Mouse (Mus musculus) layer of hippocampus, adult 9-11 months (tissue): ENCODE data around the gene Reep1.
"Not testable (repeated sequence)": the region's sequence is repeated elsewhere in the genome, so short reads cannot be mapped to it uniquely, and the experiment has no call there.

Experiments used
- DNase-seq: peaks from one replicate; pipeline ENCODE4 v3.0.0; 2022

The Reep1 gene

DNA sequence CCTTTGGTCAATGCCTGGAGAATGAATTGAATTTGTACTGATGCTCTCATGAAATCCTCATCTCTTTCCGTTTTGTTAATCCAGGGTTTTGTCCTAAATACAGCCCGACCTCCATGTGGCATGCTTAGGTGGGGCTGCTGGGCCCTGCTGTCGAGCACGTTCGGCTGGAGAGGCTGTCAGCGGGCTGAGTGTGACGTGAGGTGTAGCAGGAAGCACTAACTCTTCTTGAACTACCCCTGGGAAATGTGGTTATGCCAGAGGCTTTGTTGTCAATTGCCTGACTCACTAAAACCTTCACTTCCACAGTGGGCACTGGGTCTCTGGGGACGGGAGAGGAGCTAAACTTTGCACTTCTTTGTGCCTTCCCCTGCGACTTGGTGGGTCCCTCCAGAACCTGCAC is 81.0 kb downstream of the Reep1 start:
- DNase-seq = no peak

DNA sequence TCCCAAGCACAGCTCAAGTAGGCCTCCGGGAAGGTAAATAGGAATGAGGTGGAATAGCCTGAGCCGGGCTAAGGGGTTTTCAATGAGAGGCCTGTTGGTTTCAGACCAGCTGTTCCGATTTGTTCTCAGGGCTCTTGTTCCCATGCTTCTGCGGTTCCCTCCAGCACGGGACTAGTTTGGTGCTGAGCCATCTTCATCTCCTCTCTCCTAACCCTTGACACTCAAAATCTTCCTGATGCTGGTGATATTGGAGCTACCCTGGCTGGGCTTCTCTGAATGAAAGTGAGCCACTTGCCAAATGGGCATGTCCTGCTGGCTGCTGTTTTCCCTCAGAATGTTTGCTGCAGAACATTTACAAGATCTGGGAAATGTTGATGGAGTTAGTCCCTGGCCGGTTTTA is 84.4 kb downstream of the Reep1 start:
- no peak for DNase-seq

DNA sequence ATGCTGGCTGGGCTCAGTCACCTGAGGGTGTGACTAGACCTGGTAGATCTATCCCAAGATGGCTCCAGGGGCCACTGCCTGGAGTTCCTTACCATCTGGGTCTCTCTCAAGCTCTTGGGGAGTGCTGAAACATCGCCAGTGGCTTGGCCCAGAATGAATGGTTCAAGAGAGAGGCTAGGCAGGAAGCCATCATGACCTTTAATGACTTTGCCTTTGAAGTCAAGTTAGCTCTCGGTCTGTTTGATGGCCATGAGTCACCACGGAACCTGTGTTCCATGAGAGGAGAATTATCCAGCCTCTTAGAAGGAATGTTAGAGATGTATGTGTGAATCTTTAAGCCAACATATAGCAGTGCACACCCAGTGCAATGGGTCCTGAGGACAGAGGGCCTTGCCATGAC is 92.0 kb downstream of the Reep1 start:
- DNase-seq = no peak

DNA sequence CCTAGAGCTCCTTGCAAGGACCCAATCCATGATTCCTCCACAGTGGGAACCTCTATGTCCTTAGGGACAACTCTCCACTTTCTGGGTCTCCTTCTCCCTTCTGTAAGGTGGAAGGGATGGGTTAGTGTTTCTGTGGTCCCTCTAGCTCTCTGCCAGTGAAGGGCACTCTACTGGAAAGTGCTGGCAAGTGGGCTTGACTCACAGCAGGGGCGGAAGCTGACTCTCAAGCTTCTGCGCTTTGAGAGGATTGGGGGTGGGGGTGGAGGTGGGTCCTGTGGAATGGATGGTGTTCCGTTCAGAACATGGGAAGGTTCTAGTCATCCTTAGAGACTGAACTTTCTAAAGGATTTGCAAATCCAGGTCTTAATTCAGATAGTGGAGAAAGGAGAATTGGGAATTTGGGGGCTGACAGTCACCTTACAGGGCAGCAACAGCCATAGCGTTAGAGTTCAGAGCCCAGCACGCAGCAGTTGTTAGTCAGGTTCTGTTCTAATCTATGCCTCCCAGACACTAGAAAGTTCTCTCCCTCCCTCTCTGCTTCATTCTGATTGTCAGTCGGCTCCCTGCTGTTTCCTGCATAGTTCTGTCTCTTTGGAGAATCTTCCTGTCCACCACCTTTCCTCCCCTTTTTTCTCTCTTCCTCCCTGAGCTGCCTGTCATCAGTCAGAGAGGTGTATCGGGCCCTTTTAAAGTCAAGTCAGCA is 93.8 kb downstream of the Reep1 start:
- no peak for DNase-seq

DNA sequence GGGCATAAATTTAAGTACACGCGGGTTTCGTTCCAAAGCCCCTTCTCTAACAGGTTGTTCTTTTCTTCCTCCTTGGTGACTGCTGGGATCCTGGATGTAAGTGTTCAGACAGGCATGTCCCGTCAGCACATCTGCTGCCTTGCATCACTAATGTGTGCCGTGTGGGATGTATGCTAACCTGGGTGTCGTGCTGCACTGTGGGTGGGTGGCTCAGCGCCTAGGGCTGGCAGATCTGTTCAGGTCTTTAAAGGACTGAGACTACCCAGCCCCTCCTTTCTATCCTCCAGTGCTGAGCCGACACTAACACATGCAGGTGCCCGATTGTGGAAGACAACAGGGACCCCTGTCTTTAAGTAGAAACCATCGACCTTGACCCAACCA is 94.3 kb downstream of the Reep1 start:
- DNase-seq = peak; percentile 62

DNA sequence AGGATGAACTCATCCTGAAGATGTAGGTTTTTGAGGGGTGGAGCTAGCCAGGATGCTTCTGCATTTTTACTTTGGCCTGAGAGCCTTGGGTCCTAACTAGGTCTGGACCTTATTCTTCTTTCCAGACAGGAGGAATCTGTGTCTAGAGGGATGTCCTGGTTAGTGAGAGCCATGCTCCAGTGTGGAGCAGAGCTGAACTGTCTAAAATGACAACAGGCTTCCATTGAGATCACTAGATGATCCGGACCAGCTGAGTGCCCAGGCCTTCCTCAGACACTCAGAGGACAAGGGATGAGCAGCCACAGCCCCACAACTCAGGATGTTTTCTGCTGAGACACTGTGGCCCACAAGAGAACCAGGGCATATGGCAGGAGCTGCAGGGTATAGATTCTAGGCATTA is 96.2 kb downstream of the Reep1 start:
- no peak for DNase-seq

DNA sequence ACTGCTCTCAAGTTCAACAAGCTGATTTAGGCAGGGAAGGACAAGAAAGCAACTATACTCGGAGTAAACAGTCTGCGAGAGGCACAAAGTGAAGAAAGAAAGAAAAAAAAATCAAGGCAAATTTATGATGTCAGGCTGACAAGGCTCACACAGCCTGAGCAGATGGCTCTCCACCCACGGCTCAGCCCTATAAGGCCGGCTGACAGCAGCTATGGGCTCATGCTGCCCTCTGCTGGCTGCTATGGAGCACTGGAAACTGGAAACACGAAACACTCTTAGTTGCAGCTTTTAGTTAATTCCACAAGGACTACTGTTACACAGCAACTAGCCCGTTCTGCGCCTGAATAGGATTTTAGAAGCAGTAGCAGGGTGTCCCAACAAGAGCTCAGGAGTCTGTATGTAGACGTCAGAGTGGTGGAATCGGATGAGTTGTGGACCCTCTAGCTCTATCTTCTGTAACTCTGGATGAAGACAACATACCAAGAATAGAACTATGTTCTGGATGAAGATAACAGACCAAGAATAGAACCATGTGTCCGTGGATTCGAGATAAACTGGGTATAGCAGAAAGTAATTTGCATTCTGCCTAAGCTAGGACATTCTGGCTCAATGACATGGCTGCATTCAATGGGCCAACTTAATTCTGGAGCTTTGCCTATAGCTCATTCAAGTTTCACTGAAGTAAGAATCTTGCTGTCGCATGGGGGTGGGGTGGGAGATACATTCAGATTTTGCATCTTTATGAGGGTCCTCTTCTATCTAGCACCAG is 96.9 kb downstream of the Reep1 start:
- peak; percentile 84 for DNase-seq

DNA sequence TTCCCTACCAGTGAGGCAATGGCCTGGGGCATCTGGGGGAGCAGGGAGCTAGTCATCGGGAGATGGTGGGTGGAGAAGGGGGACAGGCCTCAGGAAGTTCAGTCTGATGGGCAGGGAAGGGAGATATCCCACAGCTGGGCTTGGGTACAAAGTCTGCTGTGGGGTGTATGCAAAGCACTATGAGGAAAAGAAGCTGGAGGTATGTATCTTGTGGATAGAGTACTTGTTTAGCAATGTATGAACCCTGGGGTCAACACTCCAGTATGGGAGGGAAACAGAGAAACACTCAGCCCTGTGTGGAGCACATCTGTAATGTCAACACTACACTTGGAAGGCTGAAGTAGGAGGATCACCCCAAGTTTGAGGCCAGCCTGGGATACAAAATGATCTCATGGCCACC is 99.4 kb downstream of the Reep1 start:
- DNase-seq = no peak

DNA sequence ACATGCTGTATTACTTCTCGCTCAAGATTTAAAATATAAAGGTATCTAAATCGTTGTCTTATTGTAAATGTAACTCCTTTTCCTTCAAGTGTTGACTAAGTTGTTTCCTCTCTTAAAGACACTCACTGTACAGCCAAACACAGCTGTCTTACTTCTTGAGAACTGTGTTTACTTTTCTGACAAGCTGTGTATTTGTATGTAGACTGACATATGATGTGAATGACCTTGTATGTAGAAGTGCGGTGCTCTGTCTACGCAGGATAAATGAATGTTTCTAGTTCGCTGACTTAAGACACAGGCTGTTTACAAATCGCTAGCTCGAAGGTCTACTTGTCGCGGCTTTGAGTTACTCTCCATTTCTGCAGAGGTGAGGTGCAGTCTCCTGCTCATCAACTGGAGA is 102.5 kb downstream of the Reep1 start:
- DNase-seq = no peak

DNA sequence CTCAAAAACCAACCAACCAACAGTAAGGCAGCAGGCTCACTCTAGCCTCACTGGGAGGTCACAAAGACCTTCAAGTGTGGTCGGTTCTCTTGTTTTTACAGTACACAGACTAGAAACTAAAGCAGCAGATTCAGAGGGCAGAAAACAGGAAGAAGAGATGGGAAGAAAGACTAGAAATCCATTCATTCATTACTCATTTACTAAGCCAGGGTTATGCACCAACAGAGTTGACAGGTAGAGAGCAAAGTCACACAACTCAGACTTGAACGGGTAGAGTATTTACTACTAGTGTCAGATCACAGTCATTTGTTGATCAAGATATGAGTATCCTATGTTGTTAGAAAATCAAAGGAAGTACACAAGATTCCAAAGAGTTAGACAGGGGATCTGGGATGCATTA is 105.5 kb downstream of the Reep1 start:
- no peak for DNase-seq

DNA sequence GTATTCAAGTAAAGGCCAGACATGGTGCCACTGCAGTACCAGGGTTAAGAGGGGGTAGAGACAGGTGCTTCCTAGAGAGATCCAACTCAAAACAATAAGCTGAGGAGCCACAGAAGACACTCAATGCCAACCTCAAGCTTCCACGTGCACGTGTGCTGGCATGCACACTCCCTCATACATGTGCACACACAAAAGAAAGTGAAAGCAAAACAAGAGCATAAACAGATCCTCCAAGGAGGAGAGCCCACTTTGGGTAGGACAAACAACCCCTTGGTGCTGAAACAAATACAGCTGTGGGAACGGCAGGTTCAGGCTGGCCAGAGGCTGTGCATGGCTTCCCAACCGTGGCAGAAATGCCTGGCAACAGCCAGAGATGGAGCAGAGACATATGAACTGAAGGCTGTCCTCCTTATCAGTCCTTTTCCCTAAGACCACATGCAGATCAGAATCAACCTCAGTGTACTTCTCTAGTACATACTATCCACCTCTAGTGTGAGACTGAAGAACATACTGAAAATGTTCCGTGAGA is 112.5 kb downstream of the Reep1 start:
- no peak for DNase-seq

DNA sequence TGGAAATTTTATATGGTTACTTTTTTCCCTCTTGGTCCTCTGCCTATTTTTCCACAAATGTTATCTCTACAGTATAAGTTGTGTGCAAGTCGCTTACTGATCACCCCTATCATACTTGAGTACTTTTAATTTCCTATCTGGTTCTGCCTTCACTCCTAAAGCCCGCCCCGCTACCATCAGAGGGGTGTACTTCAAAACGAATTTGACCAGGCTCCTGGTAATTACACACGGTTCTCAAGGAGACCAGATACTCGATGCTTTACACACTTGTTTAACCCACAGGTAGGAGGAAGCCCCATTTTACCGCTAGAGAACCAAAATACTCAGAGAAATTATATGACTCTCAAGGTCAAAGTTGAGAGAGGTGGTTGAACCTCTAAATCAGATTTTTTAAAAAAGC is 115.7 kb downstream of the Reep1 start:
- no peak for DNase-seq

DNA sequence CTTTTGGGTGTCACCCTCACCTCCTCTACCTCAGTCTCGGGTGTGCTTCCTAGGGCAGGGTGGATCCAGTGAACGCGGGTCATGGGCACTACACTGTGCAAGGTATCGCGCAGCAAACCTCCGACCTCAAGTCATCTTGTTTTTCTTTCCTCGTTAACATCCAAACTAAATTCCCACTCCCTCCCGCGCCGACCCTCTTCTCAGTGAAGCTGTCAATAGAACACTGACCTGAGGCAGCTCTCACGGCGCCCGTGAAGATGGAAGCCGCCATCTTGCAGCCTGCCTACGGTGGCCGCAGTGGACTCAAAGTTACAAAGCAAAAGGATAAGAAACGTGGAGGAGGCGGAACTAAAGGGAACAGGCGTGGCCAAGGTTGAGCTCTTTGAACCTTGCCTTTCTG is 116.1 kb downstream of the Reep1 start:
- DNase-seq = peak; percentile 89

DNA sequence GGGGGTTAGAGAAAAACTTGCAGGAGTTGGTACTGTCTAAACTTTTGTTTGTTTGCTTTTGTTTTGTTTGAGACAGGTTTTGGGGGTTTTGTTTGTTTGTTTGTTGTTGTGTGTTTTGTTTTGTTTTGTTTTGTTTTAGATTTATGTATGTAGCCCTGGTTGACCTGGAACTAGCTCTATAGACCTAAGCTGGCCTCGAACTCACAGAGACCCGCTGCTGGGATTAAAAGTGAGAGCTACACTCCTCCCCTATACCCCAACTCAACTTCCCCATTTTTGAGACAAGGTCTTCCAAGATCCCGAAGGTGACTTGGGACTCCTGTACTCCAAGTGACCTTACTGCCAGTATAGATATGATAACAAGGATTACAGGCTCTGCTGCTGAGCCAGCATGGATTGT is 116.6 kb downstream of the Reep1 start:
- DNase-seq = no peak

DNA sequence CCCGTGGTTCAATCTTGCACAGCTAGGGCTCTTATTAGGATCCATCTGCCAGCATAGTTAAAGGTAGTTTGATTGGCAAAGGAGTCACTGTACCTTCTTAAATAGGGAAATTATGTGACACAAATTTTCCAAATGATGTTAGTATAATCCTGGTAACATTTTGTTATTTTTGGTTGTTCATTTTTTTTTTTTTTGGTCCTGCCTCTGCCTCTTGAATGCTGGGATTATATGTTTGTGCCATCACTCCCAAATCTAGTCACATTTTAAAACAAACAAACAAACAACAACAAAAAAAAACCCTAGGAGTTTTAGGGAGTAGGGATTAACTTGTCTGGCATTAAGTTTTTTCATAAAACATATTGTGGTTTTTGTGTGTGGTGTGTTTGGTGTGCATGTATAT is 119.5 kb downstream of the Reep1 start, which contains the start of gene Mrpl35:
TSS of gene Mrpl35 (minus strand) at position 101 of the 400 bp plus-strand sequence.
- no peak for DNase-seq

DNA sequence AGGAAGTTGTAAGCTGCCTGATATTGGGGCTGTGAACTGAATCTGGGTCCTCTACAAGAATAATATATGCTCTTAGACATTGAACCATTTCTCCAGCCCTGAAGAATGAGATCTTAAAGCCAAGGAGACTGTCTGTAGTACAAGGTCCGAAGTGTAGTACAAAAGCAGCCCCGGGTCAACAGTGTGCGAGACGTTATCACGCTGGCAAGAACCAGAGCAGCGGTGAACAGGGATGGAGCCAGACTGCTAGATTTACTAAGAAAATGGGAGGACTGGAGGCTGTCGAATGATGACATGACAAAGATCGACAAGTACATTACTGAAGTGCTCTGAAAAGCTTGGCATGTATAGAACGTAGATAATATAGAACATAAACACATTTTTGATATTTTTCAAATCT is 122.4 kb downstream of the Reep1 start:
- no peak for DNase-seq

DNA sequence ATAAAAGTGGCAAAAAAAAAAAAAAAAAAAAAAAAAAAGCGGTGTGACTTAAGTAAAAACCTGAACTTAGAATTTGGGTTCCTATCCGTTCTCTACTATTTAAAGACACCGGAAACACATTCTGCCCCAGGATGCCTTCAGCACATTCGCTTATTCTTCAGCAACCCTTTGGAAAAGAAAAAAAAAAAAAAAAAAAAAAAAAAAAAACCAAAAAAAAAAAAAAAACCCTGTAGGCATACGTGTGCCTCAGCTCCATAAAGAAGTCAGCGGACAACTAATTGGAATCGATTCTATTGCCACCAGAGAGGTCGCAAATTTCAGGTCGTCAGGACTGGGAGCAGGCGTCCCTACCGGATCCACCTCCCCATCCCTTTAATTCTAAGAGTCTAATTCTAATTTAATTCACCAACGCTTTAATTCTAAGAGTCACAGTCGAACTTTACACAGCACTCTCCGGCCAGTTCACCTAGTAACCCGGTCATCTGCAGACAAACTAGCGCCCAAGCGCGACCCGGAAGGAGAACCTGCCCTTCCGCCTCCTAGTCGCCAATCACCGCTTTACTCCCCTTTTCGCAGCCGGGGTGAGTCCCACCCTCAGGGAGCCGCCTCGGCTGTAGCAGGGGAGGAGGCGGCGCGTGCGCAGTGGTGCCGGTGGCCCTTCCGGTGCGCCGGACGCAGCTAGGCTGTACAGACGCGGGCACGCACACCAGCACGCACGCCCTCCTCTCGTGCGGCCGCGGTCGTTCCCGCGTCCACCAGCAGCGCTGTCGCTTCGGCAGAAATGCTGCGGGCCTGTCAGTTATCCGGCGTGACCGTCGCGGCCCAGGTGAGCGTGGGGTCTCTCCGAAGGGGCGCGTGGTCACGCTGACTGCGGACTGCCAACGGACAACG is 123.6 kb downstream of the Reep1 start, which contains the start of gene Immt:
TSS of gene Immt (plus strand) at position 642 of the 891 bp plus-strand sequence.
- DNase-seq = peak; percentile 98

DNA sequence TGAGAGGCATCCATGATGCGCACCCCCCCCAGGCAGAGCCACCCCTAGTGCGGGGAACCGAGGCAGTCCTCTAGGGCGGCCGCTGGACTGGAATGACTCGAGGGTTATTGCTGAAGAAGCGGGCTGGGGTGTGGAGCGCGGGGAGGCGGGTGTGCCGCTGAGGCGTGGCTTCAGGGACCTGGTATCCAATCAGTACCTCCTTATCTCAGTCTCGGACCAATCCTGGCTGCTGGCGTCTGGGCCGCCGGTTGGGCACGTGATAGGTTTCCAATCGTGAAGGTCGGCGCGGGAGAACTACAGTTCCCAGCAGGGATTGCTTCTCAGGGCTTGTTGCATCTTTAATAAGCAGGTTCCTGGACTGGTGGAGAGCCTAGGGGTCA is 124.2 kb downstream of the Reep1 start:
- DNase-seq = peak; percentile 98

DNA sequence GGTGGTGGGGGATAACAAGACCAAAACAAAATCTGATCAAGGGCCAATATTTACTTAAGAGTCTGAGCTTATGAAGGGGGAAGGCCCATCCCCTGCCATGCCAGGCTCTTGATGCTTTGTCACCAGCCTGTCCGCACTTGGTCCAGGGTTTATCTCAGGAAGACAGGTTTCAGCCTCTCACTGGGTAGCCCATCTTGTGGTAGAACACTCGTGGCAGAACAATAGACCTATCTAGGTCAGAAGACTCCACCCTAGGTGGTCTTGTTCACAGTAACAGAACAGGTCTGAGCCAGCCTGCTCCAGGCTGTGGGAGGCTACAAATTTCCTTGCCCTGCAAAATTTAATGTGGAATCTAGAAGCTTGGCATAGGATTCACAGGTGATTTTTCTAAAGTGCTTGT is 129.4 kb downstream of the Reep1 start:
- DNase-seq = no peak

DNA sequence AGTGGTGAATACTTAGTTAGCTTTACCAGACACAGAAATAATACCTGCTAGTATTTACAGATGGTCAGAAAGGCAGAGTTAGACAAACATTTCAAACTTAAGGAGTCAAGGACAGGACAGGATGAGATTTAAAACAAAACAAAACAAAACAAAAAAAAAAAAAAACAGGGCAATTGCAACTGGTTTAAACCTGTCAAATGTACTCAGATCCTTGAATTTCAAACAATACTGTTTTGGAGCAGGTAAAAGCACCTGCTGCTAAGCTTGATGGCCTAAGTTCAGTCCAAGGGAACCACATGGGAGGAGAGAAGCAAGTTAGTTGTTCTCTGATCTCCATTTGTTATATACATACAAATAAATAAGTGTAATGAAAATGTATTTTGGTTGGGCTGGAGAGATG is 132.5 kb downstream of the Reep1 start:
- no peak for DNase-seq

DNA sequence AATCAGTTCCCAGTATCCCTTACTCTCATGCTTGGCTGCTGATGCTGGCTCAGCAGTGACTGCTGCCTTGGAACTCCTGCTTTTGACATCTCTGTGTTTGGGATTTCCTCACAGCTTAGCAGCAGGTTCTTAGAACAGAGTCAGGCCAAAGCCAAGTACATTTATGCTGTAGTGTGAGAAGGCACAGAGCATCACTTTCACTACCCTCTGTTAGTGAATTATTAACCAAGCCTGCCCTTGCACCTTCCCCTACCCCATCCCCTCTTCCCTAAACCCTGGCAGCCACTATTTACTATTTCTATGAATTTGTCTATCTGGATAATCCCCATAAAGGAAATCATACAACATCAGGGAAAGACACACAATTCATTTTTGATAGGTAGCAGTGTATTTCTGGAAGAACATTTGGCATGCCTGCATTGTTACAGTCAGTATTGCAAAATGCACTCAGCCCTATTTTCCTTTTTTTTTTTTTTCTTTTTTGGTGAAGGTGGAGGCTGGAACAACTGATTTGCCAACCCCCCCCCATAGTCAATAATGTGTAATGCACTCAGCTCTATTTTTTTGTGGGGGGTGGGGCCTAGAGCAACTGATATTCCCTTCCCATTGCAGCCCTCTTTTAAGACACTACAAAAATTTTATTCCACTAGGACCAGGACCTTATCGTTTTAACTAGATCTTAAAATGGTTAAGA is 133.4 kb downstream of the Reep1 start:
- no peak for DNase-seq

DNA sequence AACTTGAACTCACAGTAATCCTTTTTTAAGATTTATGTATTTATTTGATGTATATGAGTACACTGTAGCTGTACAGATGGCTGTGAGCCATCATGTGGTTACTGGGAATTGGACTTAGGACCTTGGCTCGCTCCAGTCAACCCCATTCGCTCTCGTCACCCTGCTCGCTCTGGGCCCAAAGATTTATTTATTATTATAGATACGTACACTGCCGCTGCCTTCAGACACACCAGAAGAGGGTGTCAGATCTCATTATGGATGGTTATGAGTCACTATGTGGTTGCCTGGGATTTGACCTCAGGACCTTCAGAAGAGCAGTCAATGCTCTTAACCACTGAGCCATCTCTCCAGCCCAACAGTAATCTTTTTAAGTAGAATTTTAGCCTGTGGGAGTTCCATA is 139.5 kb downstream of the Reep1 start:
- not testable (repeated sequence) for DNase-seq
